Mouse (Mus musculus): Measurements from ENCODE around the gene S100a5.

GRCm38 (mm10) chr3:90598212-90598611 lies 10.1 kb upstream of the S100a5 start:
- TF ChIP-seq POLR2A (IDR thresholded peaks at IDR 0.05; ENCODE audit: insufficient read depth, low read depth, low read length) (no peak), CTCF (IDR thresholded peaks at IDR 0.05) (no peak)
